Comparison of ENCODE assay signal across 20 mouse cellular contexts in the genomic region with DNA sequence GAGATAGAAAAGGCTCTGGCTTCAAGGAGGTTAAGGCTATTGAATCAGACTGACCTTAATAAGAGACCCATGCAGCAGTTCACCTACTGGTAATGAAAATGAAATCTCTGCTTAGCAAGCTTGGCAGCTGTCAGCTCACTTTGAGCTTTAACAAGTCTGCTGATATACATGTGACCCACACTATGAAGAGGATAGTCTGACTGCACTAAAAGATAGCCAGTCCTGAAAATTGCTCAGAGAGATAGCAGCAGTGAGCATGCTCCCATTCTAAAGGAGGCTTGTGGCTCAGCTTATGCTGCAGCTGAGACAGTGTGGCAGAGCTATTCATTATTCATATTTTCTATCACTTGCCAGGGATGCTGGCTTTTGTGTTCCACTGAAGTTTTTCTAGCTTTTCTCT.
DNase-seq lines count a peak whose midpoint lies in the region; ATAC-seq lines count a peak whose summit lies in the region.
"Had no signal": no experiment of that assay in that cellular context is flagged by ENCODE, and none has a peak within 500 bp of the region (broad histone marks: within the 10 kb centered on the region; RNA-seq: fewer than 3 reads in every experiment).

No protein-coding gene starts in this region.

- no peaks in the 10 kb centered on the region for H3K4me1 ChIP-seq in heart, embryonic 12.5 days (replicated peaks)
- H3K4me1 ChIP-seq in midbrain, embryonic 11.5 days (ENCODE audit: control insufficient read depth, insufficient read depth, low read length), result no peaks in the 10 kb centered on the region
- H3K4me1 ChIP-seq in midbrain, embryonic 10.5 days, result no peaks in the 10 kb centered on the region
- H3K4me1 ChIP-seq in midbrain, embryonic 14.5 days (ENCODE audit: control insufficient read depth, insufficient read depth, low read length), result no peaks in the 10 kb centered on the region
- H3K4me1 ChIP-seq: embryonic facial prominence, embryonic 12.5 days; heart, embryonic 10.5 days; hindbrain, embryonic 10.5 days; limb, embryonic 10.5 days; neural tube, embryonic 13.5 days; stomach, embryonic 15.5 days had no signal

- ATAC-seq in heart, embryonic 12.5 days (ENCODE audit: insufficient number of reproducible peaks, low FRiP score), result no peak
- ATAC-seq in midbrain, embryonic 11.5 days (ENCODE audit: low FRiP score), result peak; percentile 58; the same call in 1 of the 2 replicates
- ATAC-seq in midbrain, embryonic 14.5 days (ENCODE audit: low FRiP score, low TSS enrichment), result 0 out of 2 replicates have a peak, but pooled peaks have one; percentile 40
- ATAC-seq: intestine, postnatal 0 days; liver, postnatal 0 days had no signal

- no peak overlapping the region for H3K9ac ChIP-seq in heart, embryonic 12.5 days
- H3K9ac ChIP-seq in midbrain, embryonic 11.5 days (ENCODE audit: low read length), result no peak overlapping the region
- no peak overlapping the region for H3K9ac ChIP-seq in midbrain, embryonic 14.5 days (replicated peaks; ENCODE audit: low read length)
- H3K9ac ChIP-seq: embryonic facial prominence, embryonic 12.5 days; liver, postnatal 0 days; neural tube, embryonic 13.5 days; stomach, embryonic 15.5 days had no signal

- no peaks in the 10 kb centered on the region for H3K27me3 ChIP-seq in heart, embryonic 12.5 days (replicated peaks)
- H3K27me3 ChIP-seq in midbrain, embryonic 11.5 days (ENCODE audit: control insufficient read depth, insufficient read depth, low read length), result no peaks in the 10 kb centered on the region
- no peaks in the 10 kb centered on the region for H3K27me3 ChIP-seq in midbrain, embryonic 10.5 days (ENCODE audit: low read depth, poor library complexity, severe bottlenecking)
- H3K27me3 ChIP-seq in midbrain, embryonic 14.5 days (ENCODE audit: control insufficient read depth, insufficient read depth, low read length), result no peaks in the 10 kb centered on the region
- H3K27me3 ChIP-seq: embryonic facial prominence, embryonic 12.5 days; neural tube, embryonic 13.5 days; stomach, embryonic 15.5 days had no signal

- H3K9me3 ChIP-seq in heart, embryonic 12.5 days (replicated peaks), result no peaks in the 10 kb centered on the region
- no peaks in the 10 kb centered on the region for H3K9me3 ChIP-seq in midbrain, embryonic 11.5 days (ENCODE audit: control insufficient read depth, low read length)
- no peaks in the 10 kb centered on the region for H3K9me3 ChIP-seq in midbrain, embryonic 10.5 days (replicated peaks)
- H3K9me3 ChIP-seq in midbrain, embryonic 14.5 days (ENCODE audit: control insufficient read depth, low read length), result no peaks in the 10 kb centered on the region
- H3K9me3 ChIP-seq: embryonic facial prominence, embryonic 12.5 days; heart, embryonic 10.5 days; hindbrain, embryonic 10.5 days; limb, embryonic 10.5 days; neural tube, embryonic 13.5 days; stomach, embryonic 15.5 days had no signal

- DNase-seq in heart, adult 8-10 months (ENCODE audit: low spot score), result peak; percentile 3
- DNase-seq in midbrain, embryonic 11.5 days (ENCODE audit: low spot score, missing footprints), result no peak
- no peak for DNase-seq in midbrain, embryonic 10.5 days (ENCODE audit: low spot score)
- DNase-seq in midbrain, embryonic 14.5 days, result peak; percentile 52
- DNase-seq in right cerebral cortex, adult 18-20 months, result no peak
- DNase-seq in urinary bladder, postnatal 36 days (ENCODE audit: low spot score in 2 of 2), result no peak
- DNase-seq: cerebellum, adult 9-10 months; gastrocnemius, postnatal 25 days; liver, postnatal 0 days; lung, postnatal 10 days; thymus, adult 18-20 months; thymus, postnatal 4 days had no signal

- no peaks in the 10 kb centered on the region for H3K36me3 ChIP-seq in heart, embryonic 12.5 days
- no peaks in the 10 kb centered on the region for H3K36me3 ChIP-seq in midbrain, embryonic 11.5 days (ENCODE audit: control insufficient read depth, insufficient read depth, low read length)
- H3K36me3 ChIP-seq in midbrain, embryonic 10.5 days, result no peaks in the 10 kb centered on the region
- H3K36me3 ChIP-seq in midbrain, embryonic 14.5 days (ENCODE audit: control insufficient read depth, insufficient read depth, low read length), result no peaks in the 10 kb centered on the region
- H3K36me3 ChIP-seq: embryonic facial prominence, embryonic 12.5 days; heart, embryonic 10.5 days; hindbrain, embryonic 10.5 days; limb, embryonic 10.5 days; neural tube, embryonic 13.5 days; stomach, embryonic 15.5 days had no signal

- no peak overlapping the region for H3K27ac ChIP-seq in heart, embryonic 12.5 days (ENCODE audit: poor library complexity, severe bottlenecking)
- no peak overlapping the region for H3K27ac ChIP-seq in midbrain, embryonic 11.5 days (ENCODE audit: low read depth, low read length)
- no peak overlapping the region for H3K27ac ChIP-seq in midbrain, embryonic 10.5 days (replicated peaks)
- H3K27ac ChIP-seq in midbrain, embryonic 14.5 days (replicated peaks; ENCODE audit: low read depth, low read length), result no peak overlapping the region
- H3K27ac ChIP-seq: embryonic facial prominence, embryonic 12.5 days; heart, embryonic 10.5 days; hindbrain, embryonic 10.5 days; limb, embryonic 10.5 days; neural tube, embryonic 13.5 days; stomach, embryonic 15.5 days had no signal

- no peak overlapping the region for H3K4me2 ChIP-seq in heart, embryonic 12.5 days
- H3K4me2 ChIP-seq in midbrain, embryonic 11.5 days, result no peak overlapping the region
- H3K4me2 ChIP-seq in midbrain, embryonic 14.5 days (ENCODE audit: low read length), result no peak overlapping the region
- H3K4me2 ChIP-seq: embryonic facial prominence, embryonic 12.5 days; neural tube, embryonic 13.5 days; stomach, embryonic 15.5 days had no signal

- H3K4me3 ChIP-seq in heart, embryonic 12.5 days, result no peak overlapping the region
- H3K4me3 ChIP-seq in midbrain, embryonic 11.5 days (ENCODE audit: low read depth, low read length), result no peak overlapping the region
- H3K4me3 ChIP-seq in midbrain, embryonic 10.5 days, result no peak overlapping the region
- no peak overlapping the region for H3K4me3 ChIP-seq in midbrain, embryonic 14.5 days (replicated peaks; ENCODE audit: low read depth, low read length)
- H3K4me3 ChIP-seq: embryonic facial prominence, embryonic 12.5 days; heart, embryonic 10.5 days; hindbrain, embryonic 10.5 days; limb, embryonic 10.5 days; neural tube, embryonic 13.5 days; stomach, embryonic 15.5 days had no signal

Comparison
In these comparisons a context has a peak if more than half of its experiments do, and no peak if none do; other contexts are left out.
1. DNase-seq: peak in heart, adult 8-10 months (single experiment) and midbrain, embryonic 14.5 days (single experiment); none in midbrain, embryonic 11.5 days (single experiment), midbrain, embryonic 10.5 days (single experiment), right cerebral cortex, adult 18-20 months (single experiment) and urinary bladder, postnatal 36 days (0 of 2).